Mouse (Mus musculus) embryonic fibroblast, embryonic 13.5 days (primary cell): ENCODE results near the gene Cdkal1.

Experiments
- CTCF ChIP-seq: IDR thresholded peaks from 2 replicates; pipeline ENCODE4 v1.5.1; 2011; ENCODE audit warnings: mild to moderate bottlenecking, control low read depth, low read length, moderate library complexity, borderline replicate concordance; ENCODE audit not compliant: insufficient read depth
- POLR2A ChIP-seq: IDR thresholded peaks from 2 replicates; pipeline ENCODE4 v1.6.1; 2011; ENCODE audit warnings: low read depth, mild to moderate bottlenecking, control low read depth, low read length, moderate library complexity

- TF ChIP-seq POLR2A: no peak
- TF ChIP-seq CTCF: no peak
Measured at GRCm38 (mm10) chr13:29631342-29631741, 224.1 kb downstream of the Cdkal1 start.
